Mouse (Mus musculus) cerebellum, postnatal 36 days (tissue): ENCODE data around the gene Speg.

ENCODE experiments used
- DNase-seq, 2 experiments: peaks; one replicate each; pipeline ENCODE4 v3.0.0; 2021 to 2022; ENCODE audit warnings: mixed read lengths in 2 of 2

Speg gene

DNA sequence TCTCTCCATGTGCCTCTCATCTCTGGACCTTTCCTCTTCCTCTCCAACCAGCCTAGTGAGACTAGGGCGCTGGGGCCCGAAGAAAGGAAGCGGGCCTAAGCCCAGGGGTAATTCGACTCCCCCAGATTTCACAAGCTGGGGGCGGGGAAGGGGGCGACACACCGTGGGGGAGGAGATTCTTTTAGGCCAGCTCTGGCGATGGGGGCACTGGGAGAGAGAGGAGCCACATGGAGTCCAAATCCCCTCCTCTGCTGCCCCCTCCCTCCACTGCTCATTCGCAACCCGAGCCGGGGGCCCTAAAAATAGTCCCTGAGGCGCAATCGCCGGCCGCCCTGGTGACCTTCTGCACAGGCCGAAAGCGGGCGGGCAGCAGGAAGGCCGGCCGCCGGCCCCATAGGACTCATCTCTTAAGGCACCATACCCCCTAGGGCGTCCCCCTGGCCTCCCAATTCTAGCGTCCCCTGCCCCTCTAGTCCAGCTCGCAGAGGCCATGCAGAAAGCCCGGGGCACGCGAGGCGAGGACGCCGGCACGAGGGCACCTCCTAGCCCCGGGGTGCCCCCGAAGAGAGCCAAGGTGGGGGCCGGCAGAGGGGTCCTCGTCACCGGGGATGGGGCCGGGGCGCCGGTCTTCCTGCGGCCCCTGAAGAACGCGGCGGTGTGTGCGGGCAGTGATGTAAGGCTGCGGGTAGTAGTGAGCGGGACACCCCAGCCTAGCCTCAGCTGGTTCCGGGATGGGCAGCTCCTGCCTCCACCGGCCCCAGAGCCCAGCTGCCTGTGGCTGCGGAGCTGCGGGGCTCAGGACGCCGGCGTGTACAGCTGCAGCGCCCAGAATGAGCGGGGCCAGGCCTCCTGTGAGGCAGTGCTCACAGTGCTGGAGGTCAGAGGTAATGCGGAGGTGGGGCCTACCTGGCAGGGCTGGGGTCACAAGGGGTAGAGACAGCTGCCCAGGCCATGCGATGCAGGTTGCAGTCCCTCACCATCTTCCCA is at the start of gene Speg:
TSS of gene Speg (plus strand) at position 348 of the 987 bp plus-strand sequence.
- DNase-seq = no peak

DNA sequence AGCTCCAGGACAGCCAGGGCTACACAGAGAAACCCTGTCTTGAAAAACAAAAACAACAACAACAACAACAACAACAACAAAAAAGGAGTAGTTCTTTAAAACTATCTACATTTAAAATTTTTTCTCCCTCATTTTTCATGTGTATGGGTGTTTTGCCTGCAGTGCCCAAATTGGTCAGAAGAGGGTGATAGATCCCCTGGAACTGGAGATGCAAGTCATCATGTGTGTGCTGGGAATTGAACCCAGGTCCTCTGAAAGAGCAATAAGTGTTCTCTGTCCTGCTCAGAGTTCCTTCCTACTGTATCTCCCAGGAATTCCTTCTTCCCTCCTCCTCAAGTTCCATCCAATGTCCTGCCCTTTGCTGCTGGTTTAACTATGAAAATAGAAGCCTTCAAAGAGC is 47.6 kb upstream of the Speg start:
- DNase-seq = no peak

DNA sequence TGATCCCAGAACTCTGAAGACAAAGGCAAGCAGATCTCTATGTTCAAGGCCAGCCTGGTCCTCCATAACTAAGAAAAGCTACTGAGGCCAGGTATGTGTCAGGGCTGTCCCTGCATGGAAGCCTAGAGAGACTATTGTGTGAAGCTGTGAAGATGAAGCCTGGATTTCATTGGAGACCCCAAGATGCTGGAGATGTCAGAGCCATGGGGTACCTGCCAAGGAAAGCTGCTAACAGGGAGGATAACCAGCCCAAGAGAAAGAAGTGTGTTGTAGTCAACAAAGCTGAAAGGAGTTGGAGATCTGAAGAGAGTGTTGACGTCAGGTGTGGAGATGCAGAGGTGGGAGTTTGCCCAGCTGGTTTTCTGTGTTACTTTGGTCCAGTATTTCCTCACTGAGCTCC is 43.8 kb upstream of the Speg start:
- DNase-seq = no peak

DNA sequence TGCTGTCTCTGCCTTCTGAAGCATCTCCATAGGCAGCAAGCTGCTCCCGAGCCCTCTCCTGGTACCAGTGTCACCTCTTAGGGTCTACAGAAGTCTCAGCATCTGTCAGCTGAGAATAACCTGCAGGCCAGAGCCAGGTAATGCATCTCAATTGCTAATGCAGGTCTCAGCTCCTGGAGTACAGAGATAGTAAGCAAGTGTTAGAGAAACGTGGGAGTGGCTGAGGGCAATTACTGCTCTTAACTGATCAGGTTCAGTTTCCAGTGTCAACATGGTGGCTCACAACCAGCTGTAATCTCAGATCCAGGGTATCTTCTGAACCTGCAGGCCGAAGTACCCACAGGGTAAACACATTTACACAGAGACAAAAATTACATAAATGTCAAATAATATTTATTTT is 38.6 kb upstream of the Speg start:
- no peak for DNase-seq

DNA sequence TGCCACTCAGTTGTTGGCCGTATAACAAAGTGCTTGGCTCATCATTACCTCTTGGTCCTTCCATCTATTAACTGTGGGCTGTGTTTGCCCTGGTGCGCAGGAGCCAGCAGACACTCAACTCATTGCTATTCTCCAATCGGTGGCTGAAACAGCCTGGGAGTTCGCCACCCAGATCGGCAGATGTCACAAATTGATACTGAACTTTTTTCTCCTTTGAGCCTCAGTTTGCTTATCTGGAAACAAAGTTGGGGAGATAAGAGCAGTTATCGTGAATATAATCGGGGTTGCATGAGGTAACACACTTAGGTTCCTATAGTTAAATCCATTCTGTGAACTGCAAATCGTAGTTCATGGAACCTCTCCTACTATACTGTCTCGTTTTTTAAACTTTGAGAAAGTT is 38.0 kb upstream of the Speg start:
- no peak for DNase-seq

DNA sequence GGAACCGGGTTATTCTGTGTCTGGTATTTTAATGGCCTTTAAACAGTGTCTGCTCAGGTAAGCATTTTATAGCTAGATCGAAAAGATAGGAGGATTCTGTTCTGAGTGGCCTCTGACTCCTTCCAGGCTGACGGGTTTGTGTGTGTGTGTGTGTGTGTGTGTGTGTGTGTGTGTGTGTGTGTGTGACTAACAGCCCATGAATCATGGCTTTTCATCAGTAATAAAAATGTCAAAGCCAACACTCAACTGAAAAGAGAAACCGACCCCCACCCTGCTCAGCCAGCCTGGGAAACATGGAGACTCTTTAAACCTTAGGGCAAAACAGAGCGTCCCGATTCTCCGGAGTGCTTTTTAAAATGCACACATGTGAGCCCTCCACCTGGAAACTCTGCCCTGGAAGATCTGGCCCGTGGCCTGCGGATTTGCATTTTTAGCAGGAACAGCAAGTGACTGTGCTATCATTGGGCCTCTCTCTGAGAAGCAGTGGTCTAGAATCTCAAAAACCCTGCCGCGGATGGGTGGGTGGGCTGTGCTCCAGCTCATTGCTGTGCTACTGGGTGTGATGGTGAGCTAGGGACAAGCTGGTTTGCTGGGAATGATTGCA is 36.9 kb upstream of the Speg start:
- no peak for DNase-seq

DNA sequence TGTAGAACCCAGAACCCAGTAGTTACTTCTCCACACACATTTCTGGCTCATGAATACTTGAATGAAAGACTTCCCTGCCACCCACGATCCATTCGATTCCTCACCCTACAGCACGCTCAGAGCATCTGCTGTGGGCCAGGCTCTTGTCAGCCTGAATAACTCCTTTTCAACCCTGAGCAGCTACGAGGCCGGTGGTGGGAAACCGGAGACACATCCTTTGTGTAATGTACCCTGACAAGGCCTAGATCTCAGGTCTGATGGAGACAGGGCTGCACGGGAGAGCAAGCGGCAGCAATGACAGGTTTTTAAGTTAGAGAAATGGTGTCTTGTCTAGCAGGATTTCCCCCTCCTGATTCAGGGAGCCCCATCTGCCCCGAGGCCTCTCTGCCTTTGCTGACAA is 35.8 kb upstream of the Speg start:
- DNase-seq = no peak

DNA sequence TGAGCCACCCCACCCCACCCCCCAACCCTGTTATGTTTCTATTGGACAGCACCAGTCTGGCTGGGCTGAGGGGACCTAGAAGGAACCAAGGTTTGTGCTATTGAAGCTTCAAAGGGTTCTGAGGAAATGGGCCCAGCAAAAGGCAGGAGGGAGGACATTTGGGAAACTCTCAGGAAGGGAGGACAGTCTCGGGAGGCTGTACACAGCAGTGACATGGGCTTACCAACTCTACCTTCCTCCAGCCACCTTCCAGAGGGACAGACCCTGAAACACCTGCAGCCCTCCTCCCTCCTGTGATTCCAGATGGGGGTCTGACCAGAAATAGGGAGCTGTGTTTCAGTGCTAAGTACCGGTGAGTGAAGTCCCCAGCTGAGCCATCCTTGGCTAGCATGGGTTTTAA is 34.6 kb upstream of the Speg start:
- no peak for DNase-seq

DNA sequence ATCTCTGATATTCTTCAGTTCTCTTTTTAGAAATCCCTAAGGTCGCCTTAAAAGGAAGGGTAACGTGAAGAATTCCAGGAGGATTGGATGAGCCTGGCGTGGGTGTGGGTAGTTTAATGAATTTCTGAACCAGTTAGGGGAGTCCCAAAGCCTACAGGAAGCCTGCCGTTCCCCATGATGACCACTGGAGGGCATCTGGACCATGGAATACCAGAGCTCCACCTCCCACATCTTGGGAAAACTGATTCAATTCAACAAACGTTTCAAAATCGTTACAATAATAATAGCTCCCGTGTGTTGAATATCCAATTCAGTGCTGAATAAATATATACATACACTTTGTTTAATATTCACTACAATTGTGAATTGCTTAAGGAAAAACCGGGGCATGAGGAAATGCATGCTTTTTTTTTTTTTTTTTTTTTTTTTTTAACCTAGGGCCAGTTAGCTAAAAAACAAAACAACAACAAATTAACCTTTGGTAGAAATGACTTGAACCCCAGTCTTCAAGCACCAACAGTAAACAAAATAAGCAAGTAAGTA is 32.2 kb upstream of the Speg start:
- DNase-seq = peak; percentile 67 to 73

DNA sequence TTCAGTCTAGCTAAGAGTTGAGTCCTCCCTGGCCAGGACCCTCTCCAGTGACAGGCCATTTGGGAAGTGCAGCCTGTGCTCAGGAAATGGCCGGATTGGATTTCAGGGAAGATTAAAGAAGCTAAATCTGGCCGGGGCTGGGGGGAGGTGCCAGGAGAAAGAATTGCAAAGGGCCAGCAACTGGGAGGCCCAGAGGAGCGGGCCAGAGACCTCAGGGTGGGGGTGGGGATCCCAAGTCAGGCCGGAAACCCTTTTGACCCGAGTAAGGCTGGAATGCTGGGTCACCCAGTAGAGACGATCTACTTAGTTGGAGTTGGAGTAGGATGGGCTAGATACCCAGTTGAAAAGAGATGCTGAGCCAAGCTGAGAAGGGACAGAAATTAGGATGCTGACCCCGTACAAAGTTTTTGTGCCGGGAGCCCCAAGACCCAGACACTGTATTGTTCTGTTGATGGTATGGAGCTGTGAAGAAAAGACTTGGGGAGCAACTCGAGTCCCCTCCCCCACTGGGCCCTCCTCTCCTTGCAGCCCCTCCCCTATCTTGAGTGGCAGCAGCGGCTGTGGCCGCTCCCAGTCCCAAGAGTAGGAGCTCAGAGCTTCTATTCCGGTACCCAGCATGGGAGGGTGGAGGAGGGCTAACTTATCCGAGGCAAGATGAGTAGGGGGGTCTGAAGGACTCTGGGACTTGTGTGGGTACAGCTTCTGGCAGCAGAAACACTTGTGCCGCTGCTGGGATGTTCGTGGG is 30.6 kb upstream of the Speg start:
- DNase-seq = no peak

DNA sequence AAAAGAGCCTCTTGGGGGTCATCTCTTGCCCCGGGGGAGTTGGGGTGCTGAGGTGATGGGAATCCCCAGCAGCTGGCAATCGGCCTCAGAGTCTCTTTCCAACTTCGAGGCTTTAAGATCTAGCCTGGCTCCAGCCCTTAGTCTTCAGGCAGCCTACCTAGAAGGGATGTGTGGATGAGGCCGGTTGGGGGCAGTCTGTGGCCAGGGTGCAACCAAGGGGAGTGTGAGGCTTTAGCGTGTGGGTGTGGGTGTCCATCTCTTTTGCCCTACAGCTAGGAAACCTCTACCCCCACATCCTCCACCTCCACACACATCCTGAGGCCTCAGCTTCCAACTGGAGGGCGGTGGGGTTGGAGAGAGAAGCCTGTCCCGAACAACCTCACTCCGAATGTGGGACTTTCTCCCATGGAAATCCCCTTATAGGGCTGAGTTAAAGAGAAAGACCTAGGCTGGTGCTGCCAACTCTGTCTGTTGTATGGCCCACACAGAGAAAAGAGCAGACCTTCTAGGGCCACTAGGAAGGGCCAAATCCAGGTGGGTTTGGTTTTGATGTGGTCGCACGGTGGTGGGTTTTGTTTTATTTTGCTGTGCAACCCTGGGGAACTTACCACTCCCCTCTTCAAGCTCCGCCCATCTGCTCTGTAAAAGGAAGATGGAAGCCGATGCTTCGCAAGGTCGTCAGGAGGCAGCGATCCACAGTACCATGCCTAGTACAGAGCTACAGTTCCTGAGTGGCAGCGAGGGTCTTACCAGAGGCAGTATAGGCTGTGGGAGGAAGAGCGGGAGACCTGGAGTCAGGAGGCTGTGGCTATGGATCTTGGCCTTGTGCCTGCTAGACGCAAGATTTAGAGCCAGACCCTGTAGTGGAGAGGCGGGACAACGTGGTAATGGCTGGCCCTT is 29.8 kb upstream of the Speg start:
- DNase-seq = peak in 1 of 2 experiments; percentile 27

DNA sequence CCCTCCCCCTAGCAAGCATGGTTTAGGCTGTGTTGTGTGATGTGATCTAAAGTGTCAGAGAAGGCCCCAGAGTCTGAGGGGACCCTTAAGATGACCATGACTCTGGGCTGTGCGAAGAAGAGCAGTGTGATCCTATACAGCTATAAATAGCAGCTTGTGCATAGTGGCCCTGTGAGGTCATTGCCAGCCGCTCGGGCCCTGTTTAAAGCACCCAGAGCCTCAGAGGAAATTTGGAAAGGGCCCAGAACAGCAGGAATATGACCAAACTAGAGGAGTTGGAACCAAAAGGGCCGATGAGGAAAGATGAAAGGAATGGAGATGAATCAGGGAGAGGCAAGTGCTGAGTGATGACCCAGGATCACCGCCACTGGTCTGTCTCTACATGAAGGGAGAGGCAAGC is 27.8 kb upstream of the Speg start:
- DNase-seq = no peak

DNA sequence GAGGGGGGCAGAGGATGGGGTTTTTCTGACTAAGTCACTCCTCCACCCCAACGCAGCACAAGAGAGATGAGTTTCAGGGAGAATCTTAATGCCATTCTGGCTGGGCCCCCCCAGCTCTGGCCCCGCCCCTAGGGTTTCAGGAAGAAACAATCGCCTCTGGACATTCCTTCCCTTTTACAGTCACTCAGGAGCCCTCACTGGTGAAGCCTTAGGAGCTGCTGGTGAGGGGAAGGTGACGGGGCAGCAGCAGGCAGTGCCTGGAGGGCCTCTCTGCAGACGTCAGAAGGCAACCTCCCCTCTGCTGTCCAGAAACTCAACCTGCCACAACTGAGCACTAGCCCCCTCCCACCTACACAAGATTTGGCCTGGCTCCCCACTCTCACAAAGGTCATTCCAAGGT is 25.8 kb upstream of the Speg start:
- no peak for DNase-seq

DNA sequence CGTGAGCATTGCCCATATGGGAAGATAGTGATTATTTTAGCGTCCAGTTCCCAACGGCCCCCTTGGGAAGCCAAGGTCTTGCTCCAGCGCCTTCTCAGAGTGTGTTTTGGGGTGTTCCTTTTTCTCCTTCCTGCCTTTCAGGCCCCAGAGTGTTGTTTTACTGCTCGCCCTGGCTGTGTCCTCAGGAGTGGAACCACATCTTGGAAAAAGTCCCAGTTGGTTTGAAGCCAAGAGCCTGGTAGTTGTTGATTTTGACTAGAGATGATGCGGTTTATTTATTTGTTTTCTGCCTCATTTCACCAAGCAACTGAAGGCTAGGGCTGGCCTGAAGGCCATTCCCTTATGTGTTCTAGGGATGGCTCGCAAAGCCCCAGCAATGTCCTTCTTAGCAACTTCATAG is 17.8 kb upstream of the Speg start:
- peak; percentile 62 to 75 for DNase-seq

DNA sequence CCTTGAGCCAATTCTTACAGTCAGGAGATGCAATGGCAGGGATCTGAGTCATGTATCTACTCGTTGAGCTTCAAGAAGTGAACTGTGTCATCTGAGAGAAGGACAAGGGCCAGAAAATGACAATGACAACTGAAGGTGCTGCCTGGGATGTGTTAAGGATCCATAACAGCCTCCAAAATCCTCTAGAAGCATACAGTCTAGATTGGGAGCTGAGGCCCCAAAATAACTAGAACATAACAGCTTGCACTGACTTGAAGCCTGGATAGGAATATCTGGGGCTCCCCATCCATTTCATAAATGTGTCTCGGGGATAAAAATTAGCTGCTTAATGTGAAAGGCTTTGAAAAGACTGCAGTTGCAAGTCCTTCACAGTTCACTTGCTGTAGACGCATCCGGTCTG is 17.1 kb upstream of the Speg start:
- DNase-seq = no peak

DNA sequence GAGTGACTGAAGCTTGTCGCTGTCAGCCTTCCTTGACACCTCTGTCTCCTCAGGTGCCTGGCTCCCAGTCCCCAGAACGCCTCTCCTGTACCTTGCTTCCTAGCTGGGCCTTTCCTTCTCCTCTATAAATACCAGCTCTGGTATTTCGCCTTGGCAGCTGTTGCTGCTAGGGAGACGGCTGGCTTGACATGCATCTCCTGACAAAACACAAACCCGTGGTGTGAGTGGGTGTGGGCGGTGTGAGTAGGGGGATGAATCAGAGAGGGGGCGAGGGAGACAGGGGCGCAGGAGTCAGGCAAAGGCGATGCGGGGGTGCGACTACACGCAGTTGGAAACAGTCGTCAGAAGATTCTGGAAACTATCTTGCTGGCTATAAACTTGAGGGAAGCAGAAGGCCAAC is 15.8 kb upstream of the Speg start:
- no peak for DNase-seq

DNA sequence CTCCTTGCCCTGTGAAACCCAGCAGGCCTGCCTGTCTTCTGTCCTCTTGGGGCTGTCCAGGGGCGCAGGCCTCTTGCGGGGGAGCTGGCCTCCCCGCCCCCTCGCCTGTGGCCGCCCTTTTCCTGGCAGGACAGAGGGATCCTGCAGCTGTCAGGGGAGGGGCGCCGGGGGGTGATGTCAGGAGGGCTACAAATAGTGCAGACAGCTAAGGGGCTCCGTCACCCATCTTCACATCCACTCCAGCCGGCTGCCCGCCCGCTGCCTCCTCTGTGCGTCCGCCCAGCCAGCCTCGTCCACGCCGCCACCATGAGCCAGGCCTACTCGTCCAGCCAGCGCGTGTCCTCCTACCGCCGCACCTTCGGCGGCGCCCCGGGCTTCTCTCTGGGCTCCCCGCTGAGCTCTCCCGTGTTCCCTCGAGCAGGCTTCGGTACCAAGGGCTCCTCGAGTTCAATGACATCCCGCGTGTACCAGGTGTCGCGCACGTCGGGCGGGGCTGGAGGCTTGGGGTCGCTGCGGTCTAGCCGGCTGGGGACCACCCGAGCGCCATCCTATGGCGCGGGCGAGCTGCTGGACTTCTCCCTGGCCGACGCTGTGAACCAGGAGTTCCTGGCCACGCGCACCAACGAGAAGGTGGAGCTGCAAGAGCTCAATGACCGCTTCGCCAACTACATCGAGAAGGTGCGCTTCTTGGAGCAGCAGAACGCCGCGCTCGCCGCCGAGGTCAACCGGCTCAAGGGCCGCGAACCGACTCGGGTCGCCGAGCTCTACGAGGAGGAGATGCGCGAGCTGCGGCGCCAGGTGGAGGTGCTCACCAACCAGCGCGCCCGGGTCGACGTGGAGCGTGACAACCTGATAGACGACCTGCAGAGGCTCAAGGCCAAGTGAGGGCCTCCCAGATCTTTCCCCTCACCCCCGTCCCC is 14.7 kb upstream of the Speg start, which contains the start of gene Des:
TSS of gene Des (plus strand) at position 218 of the 920 bp plus-strand sequence.
- DNase-seq = no peak

DNA sequence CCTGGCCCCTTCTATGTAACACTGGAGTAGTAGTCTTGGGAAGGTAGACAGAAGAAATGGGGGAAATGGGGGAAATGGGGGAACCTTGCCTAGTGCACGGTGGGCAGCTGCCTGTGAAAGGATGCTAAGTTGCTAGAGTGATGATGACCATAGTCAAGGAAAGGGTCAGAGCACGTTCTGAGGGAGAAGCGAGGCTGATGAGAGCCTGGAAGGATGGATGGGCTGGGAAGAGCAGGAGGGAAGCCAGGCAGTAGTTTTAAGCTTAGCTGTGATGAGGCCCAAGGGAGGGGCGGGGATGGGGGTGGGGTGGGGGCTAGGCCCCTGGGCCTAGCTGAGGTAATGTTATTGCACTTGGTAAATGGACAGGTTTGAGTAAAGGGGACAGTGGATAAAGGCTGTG is 14.0 kb upstream of the Speg start:
- no peak for DNase-seq

DNA sequence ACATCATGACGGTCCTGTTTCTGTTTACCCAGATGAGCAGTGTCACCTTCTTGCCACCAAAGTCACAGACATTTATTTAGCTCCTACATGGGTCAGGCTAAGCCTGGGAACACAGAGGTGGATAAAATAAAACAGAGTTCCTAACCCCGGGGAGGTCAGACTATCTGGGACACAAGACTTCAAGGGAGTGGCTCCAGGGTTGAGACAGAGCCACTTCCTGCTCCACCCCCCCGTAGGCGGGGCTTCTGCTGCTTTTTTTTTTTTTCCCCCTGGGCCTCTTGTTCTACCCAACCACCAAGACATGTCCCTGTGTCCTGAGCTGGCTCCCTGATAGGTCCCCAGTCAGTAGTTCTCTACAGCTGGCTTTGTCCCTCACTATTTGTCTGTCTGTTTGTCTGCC is 13.3 kb upstream of the Speg start:
- no peak for DNase-seq

DNA sequence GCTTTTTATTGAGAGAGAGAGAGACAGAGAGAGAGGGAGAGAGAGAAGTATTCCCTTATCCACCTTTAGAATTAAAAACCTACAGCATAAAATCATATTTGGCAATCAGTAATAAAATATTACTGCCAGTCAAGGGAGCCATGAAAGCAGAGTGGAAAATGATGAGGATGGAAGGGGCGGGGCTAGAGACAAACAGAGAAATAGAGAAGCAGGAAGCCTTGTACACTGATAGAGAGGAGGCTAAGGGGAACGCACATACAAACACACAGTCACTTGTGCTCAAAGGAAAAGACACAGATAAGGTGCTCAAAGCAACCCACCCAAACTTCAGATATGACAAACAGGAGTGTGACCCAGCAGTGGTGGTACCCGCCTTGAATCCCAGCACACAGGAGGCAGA is 11.2 kb upstream of the Speg start:
- DNase-seq = no peak

DNA sequence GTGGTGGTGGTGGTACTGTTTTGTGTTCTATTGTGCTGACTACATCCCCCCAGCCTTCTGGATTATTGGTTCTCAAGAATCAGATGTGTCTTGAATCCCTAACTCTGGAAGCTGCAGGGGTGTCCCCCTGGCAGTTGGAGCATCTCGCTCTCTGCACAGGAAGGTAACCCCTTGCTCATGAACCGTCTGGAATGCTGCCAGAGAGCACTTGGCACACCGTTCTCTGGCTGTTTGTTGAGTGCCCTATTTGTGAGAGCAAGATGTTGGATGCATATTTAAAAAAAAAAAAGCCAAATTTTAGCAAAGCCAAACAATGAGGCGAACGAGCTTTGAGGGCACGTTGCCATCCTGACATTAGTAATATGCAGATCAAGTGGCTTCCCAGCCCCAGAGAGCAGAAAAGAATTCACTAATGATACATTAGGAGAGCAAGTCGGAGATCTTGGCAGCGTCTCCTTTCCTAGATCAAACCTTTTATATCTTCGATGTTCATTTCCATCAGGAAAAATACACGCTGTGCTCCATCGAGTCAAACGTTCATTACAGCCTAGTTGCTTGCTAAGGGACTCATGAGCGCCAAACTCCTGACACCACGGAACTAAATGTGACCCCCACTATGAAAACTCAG is 9.5 kb upstream of the Speg start:
- DNase-seq = peak; percentile 66 to 68
